Mouse (Mus musculus) monocyte, adult 5-6 weeks (primary cell): ENCODE data around the gene Tank. TPM values are rescaled to one million over a fixed set of nuclear protein-coding genes. Genes with fewer than 3 reads are reported as not detected.

Experiments used
- ATAC-seq: fragments of 153-309, 156-312 bp; replicated peaks from 2 replicates; pipeline ENCODE4 v1.8.0; 2017; ENCODE audit warnings: mild to moderate bottlenecking; ENCODE audit not compliant: low TSS enrichment, insufficient number of reproducible peaks, severe bottlenecking, poor library complexity, low FRiP score
- total RNA-seq: library from RNA; stranded (forward); fragments of 200-1000, 200-491, 200-594 nt; gene quantifications from 3 replicates; pipeline ENCODE4 v1.2.3, GENCODE M21; 2017

The Tank gene
- total RNA-seq, 1 experiment from 2014 or later = 154 TPM

DNA sequence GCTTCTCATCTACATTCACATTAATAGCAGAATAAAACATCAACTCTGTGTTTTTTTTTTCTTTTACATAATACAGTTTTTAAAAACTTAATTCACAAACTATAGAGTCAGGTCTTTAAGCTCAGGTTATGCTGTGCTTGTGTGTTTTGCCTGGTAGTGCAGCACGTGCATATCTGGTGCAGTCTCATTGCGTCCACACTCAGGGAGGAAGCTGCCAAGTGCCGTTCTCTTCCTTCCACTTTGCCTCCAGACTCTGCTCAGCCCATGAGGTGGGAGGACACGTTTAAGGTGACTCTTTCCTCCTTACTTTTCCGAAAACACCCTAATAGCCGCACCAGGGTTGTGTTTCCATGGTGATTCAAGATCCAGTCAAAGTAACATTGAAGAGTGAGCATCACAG is 59.8 kb downstream of the Tank start:
- no peak for ATAC-seq

DNA sequence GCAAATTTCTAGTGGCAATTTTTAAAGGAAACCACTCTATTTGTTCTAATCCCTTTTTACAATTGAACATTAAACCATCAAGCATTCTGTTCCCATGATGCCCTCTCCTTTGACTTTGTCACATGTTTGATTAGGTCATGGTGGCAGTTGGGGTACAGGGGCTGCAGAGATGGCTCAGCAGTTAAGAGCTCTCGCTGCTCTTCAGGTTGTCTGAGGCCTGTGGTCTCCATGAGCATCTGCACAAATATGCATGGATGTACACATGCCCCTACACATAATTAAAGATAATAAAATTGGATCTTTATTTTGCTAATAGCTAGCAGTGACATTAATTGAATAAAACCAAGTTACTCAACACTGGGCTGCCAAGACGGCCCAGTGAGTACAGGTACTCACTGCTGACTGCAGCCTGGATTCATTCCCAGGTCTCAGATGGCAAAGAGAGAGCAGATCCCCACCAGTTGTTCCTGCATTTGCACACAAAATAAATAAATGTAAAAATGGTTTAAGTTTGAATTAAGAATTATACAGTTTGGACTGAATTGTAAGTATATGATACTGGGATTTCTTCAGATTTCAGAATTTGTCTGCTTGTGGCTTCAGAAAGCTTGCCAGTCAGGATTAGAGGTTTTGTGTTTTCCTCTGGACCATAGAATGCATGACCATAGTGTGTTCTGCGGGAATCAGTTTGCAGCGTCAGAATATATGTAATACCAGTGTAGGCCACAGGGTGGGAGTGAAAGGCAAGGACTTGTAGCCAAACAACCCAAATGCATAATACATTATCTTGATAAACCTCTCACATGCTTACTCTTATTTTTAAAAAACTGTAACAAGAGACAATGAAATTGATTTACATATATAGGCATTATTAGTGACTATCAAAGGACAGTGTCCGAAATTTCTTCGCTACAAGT is 64.3 kb downstream of the Tank start:
- no peak for ATAC-seq

DNA sequence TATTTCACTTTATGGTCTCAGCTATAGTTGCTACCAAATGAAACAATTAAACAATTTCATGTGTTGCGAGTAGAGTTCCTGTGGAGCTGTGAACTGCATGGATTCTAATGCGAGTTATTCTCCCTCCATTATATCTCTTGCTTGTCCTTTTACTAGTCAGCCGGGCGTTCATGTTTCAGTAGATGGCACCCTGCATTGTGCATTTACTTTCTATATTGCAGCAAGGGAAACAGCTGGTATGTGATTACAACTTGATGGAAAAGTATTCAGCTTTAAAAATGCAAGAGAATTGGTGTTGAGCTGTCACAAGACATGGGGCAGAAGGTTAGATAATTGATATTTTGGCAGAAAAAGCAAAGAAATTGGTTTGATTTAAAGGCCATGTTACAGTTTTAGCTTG is 72.8 kb downstream of the Tank start:
- no peak for ATAC-seq

DNA sequence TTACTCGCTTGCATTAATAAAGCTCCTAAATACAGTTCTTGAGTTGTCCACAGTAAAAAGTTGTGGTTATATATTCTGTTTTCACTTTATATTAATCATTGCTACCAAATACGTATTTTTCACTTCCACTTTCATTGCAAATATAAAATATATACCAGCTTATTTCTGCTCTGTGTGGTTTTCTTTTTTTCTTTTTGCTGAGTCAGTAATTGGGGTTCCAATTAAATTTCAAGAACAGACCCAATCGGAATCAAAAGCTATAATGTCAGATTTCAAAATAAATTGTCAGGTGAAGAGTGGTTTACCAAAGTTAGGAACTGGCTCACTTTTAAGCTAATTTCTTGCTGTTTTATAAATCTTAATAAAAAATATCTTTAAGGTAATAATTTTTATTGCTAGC is 73.3 kb downstream of the Tank start:
- ATAC-seq = no peak

DNA sequence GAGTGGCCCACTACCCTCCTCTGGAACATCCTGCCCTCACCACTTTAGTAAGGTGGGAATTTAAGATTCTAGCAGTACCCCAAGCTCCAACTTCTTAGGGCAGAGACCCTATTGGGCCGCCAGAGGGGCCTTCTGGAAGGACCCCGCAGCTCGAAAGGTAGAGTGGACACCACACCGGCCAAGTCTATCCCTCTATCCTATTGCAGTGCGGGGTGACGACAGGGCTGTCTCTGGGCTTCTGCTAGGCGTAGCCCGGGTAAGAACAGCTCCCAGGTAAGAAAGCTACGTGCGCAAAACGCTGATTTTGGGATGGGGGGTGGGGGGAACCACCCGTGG is 76.6 kb downstream of the Tank start:
- ATAC-seq = no peak

DNA sequence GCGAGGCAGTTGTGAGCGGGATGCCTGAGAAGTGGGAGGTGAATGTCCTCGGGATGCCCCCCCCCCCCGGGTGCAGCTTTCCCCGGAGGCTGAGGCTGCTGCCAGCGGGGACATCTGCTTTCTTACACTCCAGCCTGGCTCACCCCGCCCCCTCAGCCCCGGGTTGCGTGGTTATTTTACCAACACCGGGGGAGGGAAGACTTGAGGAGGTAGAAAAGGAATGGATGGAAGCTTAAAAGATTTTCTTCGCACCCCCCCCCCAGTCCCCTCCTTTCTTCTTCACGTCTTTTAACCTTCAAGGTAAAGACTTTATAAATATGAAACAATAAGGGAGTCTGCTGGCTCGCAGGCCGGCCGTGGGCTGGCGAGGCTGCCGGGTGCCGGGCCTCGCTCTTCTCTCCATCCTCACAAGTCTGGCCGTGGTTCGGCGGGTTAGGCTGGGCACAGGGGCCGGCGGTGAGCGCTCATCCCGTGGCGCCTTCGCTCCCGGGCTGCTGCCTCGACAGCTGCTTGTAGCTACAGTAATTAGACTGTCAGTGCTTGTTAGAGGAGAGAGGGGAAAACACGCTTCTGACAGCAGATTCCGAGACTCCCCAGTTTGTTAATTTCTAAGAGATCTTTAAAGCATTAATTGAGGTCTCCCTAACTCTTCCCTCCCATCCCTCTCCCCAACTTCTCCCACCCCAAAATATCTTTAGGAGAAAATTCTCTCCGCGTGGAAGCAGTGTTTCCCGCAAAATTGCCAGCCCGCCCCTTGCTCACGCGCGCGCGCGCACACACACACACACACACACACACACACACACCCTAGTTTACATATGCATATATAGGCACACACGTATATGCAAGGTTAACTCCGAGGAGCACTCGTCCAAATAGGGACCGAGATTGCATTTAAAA is 77.2 kb downstream of the Tank start:
- ATAC-seq = no peak

DNA sequence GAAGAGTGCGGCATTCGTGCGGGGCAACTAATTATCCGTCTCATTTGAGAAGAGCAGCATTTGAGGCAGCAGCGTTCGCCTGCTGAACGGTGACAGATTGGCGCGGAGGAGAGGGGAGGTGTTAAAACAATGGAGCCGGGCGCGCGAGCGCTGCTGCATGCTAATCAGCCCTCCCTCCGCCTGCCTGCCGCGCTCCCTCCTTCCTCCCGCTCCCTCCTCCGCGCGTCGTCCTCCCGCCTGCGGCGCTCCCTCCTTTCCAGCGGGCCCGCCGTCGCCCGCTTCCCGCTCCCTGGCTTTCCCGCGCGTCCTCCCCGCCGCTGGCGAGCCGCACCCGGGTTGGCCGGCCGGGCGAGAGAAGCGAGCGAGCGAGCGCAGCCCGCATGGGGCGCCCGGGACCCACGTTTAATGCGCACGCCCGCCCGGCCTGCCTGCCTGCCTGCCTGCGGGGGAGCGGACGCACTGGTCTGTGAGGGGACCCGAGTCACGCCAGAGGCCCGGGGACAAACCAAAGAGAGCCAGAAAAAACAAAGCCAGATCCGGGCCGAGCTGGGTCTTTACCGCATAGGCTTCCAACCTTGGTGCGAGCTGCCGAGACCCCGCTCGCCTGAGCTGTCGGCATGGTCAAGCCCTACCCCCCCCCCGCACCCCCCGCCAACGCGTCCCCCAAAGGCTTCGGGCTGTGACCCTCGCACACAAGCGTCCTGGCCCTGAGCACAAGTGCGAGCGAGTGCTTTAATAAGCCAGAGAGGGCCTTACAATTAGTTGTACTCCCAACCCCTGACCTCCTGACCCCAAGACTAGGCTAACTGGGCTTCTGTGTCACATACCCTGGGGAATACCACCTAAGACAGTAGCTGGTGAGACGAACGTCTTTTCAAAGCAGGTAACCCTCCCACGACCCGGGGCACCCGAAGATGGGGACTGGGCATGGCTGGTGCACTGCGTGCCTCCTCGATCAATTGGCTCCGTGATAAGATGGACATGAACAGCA is 78.3 kb downstream of the Tank start:
- ATAC-seq = 0 out of 2 replicates have a peak, but pooled peaks have one; percentile 47

DNA sequence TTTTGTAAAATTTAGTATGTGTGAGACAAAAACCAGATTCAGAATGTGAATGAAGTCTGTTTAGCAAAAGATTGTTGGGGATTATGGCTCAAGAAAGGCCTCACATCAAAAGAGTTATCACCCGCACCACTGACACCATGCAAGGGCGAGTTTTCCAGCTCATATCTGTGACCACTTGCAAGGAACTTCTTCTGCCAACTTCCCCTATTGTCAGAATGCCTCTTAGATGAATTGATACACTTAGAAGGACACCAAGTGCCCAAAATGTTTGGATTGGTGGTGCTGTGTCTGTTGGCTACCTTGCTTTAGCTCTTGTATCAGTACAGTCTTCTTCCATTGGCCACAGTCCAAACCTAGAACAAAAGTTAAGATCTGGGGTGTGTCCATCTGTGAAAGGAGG is 80.9 kb downstream of the Tank start:
- ATAC-seq = no peak

DNA sequence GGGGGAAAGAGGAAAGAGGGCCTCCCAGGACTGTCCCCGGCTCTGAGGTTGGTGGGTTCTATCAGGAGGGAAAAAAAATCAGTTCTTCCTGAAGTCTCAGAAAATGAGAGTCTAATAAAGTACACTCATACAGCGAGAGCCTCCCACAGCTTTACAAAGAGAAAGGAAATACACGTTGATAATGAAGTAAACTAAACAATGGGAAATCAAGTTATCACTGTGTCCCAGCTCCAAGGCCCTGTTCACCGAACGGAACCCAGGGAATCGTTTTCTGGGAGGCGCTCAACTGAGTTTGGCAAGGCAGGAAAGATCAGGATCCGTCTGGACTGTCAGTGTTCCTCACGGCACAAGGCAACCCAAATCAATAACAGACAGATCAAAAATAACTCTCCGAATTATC is 84.4 kb downstream of the Tank start:
- no peak for ATAC-seq

DNA sequence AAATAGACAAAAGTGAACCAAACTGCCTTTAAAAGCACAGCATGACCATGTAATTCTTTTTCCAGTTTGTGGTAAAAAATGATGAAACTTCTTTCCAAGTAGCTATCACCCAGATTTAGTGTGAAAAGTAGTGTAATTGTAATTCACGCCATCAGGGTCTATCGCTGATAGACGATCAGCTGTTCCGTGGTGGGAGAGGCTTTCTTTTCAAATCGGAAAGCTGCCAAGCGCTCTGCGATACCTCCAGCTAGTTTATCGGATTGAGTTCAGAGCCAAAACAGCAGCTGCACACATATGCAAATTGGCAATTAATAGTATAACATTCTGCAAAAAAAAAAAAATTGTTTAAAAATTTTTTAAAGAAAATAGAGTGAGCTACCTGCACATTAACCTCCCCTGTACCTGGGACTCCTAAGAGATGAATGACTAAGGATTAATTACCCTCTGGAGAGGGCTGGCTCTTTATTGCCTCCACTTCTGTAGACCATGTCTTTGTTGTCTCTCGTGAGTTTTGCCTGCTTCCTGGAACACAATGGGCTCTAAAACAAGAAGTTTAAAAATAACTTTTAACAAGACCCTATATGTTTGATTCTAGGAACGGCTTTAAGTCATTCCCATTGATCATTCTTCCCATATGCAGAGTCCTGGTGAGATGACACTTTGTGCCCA is 85.3 kb downstream of the Tank start:
- ATAC-seq = no peak

DNA sequence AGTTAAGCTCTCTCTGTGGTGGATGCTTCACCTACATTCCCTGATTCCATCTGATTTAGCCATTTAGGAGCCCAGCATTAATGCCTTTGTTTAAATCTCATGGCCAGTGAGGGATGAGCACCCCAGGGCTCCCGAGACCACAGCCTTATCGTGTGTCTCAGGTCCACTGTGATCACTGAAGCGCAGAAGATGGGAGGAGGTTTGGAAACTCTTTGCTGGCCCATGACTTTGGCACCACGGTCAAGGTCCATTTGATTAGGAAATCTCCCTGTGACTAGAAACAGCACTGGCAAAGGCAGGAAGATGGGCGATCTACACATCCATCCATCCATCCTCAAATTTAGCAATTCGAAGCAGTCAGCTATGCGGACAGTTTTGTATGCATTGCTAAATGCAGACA is 89.0 kb downstream of the Tank start:
- no peak for ATAC-seq

DNA sequence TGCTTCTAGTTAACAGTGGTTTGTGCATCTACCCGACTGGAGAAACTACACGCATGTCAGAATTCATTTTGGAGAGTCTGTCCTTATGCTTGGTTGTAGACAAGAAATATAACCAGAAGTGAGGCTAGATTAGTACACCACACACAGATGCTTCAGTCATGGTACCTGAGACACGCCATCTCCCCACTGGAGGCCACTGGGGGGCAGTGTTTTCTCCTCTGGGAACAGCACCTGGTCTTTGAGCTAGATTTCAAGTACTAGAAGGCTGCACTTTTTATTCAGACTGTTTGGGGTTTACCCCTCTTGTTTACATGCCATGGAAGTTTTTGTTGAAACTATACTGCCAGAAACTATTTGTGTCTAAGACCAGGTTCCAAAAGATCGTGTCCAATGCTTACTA is 89.9 kb downstream of the Tank start:
- ATAC-seq = no peak; the same call in 1 of the 2 replicates

DNA sequence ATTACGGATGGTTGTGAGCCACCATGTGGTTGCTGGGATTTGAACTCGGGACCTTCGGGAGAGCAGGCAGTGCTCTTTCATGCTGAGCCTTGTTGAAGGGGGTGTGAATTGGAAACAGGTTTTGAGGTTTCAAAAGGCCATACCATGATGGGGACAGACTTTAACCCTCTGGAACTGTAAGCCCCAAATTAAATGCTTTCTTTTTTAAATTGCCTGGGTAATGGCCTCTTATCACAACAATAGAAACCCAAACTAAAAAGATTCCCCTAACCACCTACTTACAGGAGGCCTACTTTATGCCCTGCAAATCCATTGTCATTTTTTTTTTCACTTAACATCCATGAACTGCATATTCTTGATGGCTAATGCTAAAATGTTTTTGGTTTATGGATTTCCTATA is 96.2 kb downstream of the Tank start:
- no peak for ATAC-seq

DNA sequence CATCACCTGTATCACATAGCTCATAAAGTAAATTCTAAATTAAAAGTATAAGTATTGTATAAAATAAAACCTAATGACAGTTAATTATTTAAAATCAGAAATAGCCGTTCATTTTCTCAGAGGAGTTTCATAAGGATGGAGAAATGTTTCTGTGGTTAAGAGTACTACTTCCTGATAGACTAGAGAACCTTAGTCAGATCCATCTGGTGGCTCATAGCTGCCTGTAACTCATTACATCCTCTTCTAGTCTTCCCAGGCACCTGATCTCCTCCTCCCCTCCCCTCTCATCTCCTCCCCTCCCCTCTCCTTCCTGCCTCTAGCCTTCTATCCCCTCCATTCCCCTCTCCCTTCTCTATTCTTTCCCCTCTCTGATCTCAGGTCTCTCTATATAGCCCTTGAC is 103.2 kb downstream of the Tank start:
- no peak for ATAC-seq

DNA sequence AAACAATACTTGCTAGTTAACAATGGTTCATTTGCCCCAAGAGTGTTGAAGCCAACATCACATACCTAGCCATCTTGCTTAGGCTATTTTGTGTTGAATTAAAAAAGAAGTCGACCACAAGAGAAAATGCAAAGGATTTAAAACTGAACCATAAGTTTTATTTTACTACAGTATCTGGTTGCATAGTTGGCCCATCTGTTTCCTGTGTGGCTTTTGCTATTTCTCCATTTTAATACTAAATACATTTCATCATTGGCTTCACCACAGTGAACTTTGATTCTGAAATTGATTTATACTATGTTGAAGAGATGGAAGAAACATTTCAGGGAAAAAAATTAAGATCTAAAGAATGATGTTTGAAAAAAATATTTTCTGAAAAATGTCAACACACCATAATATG is 108.1 kb downstream of the Tank start:
- ATAC-seq = no peak

DNA sequence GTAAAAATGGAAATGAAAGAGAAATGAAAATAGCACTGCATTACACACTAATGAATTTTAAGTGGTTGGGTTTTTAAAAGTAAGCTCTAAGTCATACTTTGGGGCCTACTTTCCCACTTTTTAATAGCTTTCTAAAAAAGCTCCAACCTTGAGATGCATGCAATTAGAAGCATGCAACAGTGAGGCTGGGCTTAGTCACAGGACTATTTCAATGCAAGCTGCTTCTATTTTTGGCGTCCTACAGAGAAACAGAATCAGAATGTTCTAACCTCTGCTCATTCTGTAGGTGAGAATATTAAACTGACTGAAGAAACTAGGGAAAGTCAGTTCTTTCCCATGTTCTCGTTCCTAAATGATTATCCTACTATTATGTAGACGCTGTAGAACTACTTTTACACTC is 110.7 kb downstream of the Tank start:
- no peak for ATAC-seq
